Mouse (Mus musculus) T-helper 2 cell (primary cell): Measurements from ENCODE around the gene Gpx1.

Experiments used
- in situ Hi-C: fragments of 300-600 bp; cut with MboI, MseI; formaldehyde crosslinking; loops from one replicate; pipeline ENCODE4 v1.15.1; 2025; ENCODE audit warnings: high pct_unique_total_duplicates

The Gpx1 gene

DNA sequence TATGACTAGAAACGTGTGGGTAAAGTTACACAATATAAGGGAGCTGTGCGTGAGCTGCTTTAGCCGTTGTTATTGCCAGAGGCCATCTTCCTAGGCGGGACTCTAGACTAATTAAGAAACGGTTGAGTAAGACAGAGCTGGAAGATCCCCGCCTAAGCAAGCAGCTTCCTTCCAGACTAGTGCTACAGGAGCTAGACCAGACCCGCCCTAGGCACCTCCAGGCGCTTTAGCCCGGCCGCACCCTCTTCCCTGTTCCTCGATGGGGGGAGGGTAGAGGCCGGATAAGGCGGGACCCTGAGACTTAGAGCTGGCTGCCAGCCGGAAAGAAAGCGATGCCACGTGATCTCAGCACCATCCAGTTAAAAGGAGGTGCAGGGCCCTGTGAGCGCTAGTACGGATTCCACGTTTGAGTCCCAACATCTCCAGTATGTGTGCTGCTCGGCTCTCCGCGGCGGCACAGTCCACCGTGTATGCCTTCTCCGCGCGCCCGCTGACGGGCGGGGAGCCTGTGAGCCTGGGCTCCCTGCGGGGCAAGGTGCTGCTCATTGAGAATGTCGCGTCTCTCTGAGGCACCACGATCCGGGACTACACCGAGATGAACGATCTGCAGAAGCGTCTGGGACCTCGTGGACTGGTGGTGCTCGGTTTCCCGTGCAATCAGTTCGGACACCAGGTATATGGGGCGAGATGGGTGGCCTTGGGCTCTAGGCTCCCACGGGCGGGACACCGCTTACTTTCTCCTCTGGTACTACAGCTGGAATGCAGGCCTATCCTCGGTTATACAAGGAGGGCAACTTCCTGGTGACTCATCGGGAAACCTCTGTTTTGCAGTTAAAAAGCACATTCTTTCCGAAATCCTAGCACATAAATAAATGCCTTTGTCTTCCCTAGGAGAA, at the start of gene Gpx1:
Gene Gpx1, plus strand, starts transcription at position 18 of the 896 bp plus-strand sequence.
- in situ Hi-C loops = no loop called here

- in situ Hi-C loops = no loop called here
Measured at GRCm38 (mm10) chr9:108289347-108289746, 49.4 kb upstream of the Gpx1 start.

DNA sequence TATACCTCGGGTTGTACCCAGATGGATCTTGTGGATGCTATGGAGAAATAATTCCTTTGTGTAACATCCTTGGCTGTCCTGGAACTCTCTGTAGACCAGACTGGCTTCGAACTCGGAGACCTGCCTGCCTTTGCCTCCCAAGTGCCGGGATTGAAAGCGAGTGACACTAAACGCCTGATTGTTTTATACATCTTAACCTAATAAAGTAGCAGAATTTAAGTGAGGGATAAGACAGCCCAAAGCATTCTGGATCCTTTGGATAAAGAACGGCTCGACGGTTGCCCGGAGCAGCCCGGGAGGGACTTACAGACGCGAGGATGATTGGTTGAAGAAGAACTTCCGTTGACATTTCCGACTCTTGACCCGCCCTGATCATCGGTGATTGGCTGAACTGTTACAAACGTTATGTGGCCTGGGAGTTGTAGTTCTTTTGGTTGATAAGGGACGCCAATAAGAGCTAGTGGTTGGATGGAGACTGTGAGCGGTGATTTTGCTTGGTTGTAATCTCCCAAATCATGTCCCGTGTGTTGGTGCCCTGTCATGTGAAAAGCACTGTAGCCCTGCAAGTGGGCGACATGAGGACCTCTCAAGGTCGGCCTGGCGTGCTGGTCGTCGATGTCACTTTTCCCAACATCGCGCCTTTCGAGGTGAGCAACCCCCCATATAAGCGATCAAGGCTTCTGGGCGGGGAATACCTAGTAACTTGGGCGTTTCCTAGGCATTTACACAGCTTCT, 48.5 kb upstream of the Gpx1 start, which contains the start of gene Nicn1:
Gene Nicn1, plus strand, starts transcription at position 414 of the 735 bp plus-strand sequence.
- in situ Hi-C loops = loop anchor here (10.0 kb wide), 1 partner anchor 795 kb away; the partner anchor contains the start of genes Ccdc51 and Tma7

DNA sequence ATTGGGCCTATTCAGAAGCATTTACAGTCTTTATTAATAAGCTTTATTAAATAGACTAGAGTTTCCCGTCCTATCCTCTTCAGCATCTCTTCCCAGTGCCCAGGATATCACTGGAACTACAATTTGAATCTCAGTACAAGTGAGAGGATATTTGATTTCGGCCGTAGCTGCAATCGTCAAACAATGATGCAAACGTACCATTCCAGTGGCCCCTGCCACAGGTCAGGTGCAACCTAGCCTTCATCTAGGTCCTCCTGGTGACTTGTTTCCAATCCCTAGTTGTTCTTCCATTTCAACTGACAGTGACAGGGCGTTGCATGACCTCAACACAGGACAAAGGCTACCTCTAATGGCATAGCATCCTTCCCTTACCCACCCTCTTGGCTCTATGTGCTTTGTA, 47.9 kb upstream of the Gpx1 start:
- in situ Hi-C loops = loop anchor here (10.0 kb wide), 1 partner anchor 794 kb away; the partner anchor contains the start of genes Ccdc51 and Tma7

GRCm38 (mm10) chr9:108296453-108297355, 42.0 kb upstream of the Gpx1 start, which contains the start of gene Amt:
Amt (plus strand) TSS chr9:108296853.
- in situ Hi-C loops = loop anchor here (10.0 kb wide), 1 partner anchor 788 kb away; the partner anchor contains the start of genes Ccdc51 and Tma7

DNA sequence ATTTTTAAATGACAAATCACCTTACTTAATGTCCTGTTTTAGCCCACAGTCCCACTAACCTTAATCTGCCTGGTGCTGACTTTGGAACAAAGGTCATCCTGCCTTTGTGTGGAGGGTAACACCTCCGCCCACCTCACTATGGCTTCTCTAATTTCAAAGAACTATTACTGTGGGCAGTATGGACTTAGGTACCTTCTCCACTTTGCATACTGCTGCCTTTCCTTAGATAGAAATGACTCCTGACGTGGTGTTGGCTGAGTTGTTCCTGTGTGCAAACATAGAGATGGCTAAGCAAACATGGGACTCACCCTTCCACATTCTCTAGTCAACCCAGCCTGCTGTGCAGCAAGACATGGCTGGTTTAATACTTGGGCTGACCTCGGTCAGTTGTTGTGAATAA, 36.9 kb upstream of the Gpx1 start:
- in situ Hi-C loops = loop anchor here (5.0 kb wide), 1 partner anchor 45 kb away; the partner anchor contains the start of gene Usp4

DNA sequence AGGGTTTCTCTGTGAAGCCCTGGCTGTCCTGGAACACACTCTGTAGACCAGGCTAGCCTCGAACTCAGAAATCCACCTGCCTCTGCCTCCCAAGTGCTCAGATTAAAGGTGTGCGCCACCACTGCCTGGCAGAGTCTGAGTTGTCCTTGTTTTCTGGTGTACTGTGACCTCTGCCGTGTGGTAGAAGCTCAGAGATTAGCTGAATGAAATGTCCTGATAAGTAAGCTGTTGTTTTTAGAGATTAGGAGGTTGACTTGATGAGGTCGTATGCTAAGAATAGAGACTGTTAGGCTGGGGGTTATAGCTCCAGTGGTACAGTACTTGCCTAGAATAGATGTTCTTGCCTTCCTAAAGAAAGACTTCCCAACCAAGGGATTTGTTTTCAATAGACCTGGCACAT, 34.0 kb upstream of the Gpx1 start:
- in situ Hi-C loops = loop anchor here (5.0 kb wide), 1 partner anchor 43 kb away; the partner anchor contains the start of gene Usp4

- in situ Hi-C loops = no loop called here
Measured at GRCm38 (mm10) chr9:108305170-108305569, 33.5 kb upstream of the Gpx1 start.

DNA sequence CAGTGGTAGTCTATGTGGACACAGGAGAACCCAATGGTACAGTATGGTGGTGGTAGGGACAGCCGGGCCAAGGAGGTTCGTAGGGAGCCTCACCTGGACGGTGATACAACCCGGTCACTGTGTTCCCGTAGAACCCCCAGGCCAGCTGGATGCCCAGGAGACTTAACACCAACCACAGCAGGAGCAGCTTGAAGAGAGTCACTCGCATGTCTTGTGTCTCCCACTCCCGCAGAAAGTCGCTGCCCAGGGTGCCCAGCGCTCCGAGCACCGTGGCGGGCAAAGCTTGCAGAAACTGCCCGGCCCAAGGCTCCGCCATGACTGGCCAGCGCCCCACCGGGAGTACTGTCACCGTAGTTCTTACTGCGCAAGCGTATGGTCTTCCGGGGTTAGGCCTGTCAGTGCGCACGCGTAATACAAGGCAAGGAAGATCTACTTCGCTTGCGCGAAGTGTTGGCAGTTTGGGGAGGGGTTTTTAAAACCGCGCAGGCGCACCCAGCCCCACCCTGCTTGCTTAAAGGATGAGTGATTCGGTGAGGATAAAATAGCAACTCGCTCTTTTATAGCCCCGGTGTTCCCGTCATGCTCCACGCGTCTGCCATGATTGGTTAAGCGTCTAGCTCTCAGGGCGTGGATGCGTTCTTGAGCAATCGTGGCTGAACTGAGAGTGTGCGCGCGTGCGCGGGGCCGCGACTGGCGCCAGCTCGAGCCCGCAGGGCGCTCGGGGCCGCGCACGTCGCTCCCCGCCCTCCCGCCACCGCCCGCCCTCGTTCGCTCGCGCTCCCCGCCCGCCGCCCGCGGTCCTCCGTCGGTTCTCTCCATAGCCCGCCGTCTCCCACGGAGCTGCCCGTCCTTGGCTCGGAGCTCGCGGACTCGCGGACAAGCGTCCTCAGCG, 32.8 kb upstream of the Gpx1 start, which contains the start of the genes Rhoa and Tcta:
Gene Rhoa, plus strand, starts transcription at position 501 of the 892 bp plus-strand sequence.
Gene Tcta, minus strand, starts transcription at position 532 of the 892 bp plus-strand sequence.
- in situ Hi-C loops = no loop called here

DNA sequence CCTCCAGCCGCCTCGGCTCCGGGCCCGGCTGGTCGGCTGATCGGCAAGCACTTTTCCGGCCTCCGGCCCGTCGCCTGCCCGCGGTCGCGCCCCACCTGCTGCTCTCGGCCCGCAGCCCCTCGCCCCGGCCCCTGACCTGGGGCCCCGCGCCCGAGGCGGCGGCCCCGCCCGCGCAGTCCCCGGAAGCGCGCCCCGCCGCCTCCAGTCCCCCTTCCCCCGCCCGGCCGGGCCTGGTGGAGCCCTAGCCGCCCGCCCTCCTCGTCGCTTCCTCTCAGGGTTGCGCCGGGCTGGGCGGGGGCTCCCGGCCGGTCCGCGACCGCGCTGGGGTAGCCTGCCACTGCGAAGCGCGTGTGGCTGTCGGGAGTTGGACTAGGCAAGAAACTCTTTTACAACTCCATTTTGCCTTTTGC, 32.1 kb upstream of the Gpx1 start:
- in situ Hi-C loops = no loop called here

- in situ Hi-C loops = no loop called here
Measured at GRCm38 (mm10) chr9:108307021-108307807, 31.5 kb upstream of the Gpx1 start.

- in situ Hi-C loops = no loop called here
Measured at GRCm38 (mm10) chr9:108308141-108308540, 30.6 kb upstream of the Gpx1 start.

- in situ Hi-C loops = loop anchor here (10.0 kb wide), 1 partner anchor 1867 kb away; no protein-coding TSS in a partner anchor
Measured at GRCm38 (mm10) chr9:108317572-108317971, 21.1 kb upstream of the Gpx1 start.

- in situ Hi-C loops = loop anchor here (10.0 kb wide), 1 partner anchor 1866 kb away; no protein-coding TSS in a partner anchor
Measured at GRCm38 (mm10) chr9:108318462-108318861, 20.2 kb upstream of the Gpx1 start.

GRCm38 (mm10) chr9:108322054-108322453, 16.6 kb upstream of the Gpx1 start:
- in situ Hi-C loops = loop anchor here (10.0 kb wide), 1 partner anchor 63 kb away; no protein-coding TSS in a partner anchor

DNA sequence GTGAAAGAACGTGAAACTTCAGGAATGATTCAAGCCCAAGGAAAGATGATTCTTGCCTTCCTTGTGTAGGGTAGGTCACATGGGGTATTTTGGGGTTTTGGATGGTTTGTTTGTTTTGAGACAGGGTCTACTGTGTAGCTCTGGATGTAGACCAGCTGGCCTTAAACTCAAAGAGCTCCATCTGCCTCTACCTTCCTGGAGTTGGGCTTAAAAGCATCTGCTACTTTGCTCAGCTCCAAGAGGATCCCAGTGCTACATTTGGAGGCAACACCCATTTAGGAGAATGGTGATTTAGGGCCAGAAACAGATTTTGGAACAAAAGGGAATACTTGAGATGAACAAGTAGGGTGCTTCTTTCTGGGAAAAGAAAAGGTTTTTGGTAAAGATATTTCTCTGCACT, 13.9 kb upstream of the Gpx1 start:
- in situ Hi-C loops = loop anchor here (10.0 kb wide), 1 partner anchor 60 kb away; no protein-coding TSS in a partner anchor

DNA sequence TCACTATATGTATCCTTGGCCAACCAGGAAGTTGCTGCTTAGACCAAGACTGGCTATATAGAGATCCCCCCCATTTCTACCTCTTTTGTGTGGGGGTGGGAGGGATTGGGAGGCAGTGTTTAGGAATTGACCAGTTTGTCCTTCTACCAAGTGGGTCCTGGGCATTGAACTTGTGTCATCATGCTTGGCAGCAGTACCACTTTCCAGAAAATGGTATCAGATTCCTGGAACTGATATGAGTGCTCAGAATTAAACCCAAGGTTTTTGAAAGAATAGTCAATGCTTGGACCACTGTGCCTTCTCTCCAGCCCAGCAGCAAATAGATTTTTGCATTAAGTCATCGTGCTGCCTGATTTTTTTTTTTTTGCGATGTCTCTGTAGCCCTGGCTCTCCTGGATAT, 12.9 kb upstream of the Gpx1 start:
- in situ Hi-C loops = loop anchor here (10.0 kb wide), 1 partner anchor 59 kb away; no protein-coding TSS in a partner anchor

DNA sequence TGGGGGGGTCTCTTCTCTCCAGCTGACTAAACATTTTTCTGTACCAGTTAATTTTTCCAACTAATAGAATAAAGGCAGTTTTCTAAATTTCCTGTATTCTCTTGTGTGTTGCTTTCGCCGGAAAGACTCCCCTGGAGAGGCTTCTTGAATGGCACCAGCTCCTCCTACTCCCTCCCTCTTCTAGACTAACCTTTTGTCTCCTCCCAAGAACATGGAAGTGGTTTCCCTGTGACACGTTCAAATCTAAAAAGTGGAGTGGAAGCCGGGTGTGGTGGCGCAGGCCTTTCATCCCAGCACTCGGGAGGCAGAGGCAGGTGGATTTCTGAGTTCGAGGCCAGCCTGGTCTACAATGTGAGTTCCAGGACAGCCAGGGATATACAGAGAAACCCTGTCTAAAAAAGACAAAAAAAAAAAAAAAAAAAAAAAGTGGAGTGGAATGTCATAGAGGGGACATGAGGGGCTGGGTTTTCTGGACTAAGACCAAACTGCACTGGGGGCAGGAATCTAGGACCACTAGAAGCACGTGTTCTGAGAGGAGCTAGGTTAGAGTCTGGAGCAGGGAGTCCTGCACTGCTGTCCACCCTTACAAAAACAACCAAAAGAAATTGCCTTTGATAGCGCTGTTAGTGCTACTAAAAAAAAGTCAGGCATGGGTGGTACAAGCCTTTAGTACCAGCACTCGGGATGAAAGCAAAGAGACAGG, 704 bp upstream of the Gpx1 start:
- in situ Hi-C loops = no loop called here
